Mouse (Mus musculus) cerebellum, postnatal 25 days (tissue): ENCODE data around the gene Tfcp2.

Experiments
- DNase-seq, 2 experiments: peaks; one replicate each; pipeline ENCODE4 v3.0.0; 2021; ENCODE audit warnings: mixed read lengths in 2 of 2

Gene Tfcp2

DNA sequence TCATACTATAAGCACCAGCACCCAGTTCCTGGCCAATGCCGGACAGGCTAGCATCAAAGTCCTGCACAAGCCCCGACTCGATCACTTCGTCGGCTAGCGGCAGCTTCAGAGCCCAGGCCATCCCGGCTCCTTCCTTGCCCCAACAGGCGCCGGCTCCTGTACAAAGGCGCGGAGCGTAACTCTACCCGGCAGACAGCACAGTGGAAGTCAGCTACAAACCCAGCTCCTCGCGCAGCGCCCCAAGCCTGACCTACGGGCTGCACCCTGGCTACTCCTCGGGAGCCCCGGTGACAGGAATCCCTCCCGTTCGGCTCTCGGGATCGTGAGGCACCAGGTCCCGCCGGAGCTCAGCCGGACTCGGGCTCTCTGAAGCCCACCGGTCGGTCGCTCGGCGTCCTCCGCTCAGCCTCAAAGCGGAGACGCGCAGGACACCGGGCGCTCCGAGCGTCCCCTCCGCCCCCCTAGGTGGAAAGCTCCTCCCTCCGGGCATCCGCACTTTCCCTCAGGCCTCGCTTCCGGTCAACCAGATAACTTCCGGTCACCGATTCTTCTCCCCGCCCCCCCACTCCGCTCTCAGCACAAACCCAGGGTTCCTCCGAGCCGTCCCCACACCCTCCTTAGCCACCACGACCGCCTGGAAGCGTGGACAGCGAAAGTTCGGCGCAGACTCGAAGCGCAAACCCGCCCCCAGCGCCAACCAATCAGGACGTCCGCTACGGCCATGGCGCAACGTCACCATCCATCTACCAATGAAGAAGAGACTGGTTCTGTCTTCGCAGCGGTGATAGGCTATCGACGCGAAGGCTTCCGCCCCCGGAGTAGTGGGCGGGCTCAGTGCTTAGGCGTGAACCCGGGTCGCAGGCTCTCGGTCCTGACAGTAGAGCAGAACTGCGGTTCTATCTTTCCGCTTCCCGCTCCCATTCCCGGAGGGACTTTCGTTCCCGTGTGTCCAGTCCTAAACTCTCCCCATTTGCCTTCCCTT is at the start of gene Tfcp2:
TSS of gene Tfcp2 (minus strand) at position 683 of the 982 bp plus-strand sequence.
- peak; percentile 99 for DNase-seq

DNA sequence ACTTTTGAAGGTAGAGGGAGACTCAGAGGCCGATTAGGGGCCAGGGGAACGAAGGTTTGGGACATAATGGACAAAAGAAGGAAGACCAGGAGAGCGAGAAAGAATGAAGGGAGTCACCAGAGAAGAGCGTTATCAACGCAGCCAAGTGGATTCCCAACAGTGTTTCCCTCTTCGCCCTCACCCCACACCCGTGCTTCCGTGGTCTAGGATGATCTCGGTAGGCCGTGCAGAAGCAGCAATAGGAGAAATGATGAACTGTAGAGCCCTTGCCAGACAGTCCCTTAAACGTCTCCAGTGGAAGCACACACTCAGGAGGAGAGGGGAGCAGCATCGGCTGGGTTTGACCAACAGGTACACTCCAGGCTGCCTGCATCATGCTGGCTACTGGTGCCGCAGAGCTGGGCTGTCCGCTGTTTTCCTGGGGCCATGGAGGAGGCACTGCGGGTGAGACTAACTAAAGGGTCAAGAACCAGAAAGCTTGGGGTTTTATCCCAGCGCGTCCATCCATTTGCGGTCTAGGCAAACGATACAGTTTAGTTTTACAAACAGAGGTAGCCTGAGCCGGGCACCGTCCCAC is 49.0 kb upstream of the Tfcp2 start:
- peak in 1 of 2 experiments; percentile 26 for DNase-seq

DNA sequence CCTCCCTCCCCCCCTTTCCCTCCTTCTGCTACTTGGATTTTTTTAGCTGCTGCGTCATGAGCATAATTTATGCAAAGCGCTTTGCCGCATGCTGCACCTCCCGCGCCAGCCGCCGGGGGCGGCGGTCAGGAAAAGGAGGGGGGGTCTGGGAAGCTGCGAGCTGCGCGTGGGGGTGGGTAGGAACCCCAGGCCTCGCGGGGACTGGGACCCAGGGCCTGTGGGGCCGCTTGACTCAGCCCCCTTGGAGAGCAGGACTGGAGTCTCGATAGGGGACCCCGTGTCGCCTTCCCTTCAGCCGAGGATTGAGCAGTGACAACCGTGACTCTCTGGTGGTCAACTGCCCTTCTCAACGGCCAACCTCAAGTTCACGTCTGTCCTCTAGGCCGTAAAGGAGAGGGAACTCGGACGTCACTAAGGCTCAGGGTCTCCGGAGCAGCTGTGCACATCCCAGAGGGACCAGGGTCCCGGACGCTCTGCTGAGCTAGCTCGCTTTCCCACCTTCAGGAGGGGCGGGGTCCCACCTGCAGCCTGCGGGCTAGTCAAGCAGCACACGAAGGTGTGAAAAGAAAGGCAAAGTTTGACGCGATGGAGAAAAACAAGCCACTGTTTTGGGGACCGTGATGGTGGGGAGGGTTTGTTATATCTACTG is 48.4 kb upstream of the Tfcp2 start:
- DNase-seq, result peak; percentile 70 to 80

DNA sequence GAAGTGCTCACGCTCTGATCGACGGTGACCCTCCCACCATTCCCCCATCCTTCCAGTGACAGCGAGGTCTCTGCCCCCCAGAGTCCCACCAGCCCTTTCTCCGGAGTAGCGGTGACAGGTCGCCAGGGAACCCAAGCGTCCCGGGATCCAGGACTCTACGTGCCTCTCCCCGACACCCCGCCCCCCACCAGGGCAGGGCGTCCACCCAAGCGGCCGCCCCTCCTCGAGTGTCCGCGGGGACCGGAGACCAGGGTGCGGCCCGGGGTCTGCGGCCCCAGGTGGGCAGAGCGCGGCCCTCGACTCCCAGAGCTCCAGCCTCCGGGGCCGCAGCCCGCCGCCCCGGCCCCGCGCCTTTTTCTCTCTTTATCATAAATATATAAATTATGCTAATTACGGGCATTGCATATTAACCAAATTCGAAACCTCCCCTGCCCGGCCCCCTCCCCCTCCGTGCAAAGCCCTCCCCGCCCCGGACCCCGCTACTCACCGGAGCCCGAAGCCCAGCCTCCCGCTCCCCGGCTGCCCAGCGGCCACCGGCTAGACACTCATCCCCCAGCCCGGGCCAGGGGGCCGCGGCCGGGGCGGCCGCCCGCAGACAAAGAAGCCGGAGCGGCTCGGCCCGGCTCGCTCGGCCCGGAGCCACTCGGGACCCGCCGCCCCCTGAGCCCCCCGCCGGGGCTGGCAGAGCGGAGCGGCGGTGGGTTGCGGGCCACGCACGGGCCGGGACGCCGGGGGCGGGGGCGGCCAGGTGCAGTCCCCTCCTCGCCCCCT is 47.7 kb upstream of the Tfcp2 start, which contains the start of gene Pou6f1:
TSS of gene Pou6f1 (minus strand) at position 709 of the 771 bp plus-strand sequence.
- DNase-seq, result peak; percentile 62 to 74

DNA sequence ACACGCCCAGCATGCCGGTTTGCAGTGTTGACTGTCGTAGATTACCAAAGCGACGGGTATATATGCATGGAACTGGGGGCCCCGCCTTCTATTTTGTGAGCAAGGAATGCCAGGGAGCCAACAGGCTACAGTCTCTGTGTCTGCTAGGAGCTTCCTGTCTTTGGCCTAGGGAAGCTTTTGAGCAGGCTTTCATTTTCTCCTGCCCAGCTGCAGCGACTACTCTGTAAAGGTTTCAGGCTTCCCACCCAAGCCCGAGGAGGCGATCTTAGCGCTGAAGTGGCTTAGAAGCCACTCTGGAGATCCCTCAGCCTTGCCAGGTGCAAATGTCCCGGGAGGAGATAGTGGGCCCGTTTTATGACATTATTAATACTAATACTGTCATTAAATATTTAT is 47.1 kb upstream of the Tfcp2 start:
- DNase-seq, result peak; percentile 56 to 60

DNA sequence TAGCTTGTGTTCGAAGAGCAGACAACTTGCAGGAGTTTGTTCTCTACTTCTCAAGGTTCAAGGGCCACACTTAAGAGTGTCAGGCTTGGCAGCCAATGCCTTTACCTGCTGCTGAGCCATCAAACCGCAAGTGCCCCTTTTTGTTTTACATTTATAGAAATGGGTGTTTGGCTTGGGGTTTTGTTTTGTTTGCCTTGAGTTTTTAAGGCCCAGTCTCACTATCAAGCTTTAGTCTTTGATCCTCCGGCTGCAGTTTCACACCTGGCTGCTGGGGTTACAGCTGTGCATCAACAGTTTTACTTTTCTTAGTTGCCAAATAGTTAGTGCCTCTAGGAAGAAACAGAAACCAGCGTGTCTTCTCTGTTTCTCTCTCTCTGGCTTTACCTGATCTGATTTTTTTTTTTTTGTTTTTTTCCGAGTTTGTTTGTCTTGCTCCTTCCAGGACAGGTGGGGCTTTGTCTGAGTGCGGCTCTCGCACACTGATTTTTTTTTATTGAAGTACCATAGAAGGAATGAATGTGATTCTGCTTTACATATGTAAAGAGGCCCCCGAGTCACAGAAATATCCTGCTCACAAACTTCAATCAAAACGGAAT is 46.6 kb upstream of the Tfcp2 start:
- no peak for DNase-seq

DNA sequence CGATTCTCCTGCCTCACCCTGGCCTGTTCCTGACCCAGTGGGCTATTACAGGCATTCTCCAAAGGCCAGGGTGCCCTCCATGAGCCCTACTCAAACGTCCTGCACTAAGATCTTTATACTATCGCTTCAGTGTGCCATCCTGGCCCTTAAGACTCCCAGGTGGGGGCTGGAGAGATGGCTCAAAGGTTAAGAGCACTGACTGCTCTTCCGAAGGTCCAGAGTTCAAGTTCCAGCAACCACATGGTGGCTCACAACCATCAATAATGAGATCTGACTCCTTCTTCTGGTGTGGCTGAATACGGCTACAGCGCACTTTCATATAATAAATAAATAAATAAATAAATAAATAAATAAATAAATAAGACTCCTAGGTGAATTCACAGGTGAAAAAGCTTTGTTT is 41.0 kb upstream of the Tfcp2 start:
- DNase-seq, result no peak

DNA sequence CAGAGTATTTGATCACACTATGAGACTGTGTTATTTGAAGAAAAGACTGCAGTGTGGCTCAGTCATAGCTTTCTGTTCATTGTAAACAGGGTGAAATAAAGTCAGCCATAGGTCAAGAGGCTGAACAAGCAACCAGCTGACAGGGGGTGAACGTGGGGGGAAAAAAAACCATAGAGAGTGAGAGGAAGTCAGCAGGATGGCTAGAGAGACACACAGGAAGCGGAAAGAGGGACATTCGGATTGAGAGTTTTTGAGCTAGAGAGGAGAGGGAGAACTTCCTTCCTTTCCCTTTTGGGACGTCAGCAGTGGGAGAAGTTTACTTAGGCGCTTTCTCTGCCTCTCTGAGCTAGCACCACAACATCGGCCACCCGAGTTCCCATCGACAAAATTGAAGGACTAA is 38.6 kb upstream of the Tfcp2 start:
- DNase-seq, result no peak

DNA sequence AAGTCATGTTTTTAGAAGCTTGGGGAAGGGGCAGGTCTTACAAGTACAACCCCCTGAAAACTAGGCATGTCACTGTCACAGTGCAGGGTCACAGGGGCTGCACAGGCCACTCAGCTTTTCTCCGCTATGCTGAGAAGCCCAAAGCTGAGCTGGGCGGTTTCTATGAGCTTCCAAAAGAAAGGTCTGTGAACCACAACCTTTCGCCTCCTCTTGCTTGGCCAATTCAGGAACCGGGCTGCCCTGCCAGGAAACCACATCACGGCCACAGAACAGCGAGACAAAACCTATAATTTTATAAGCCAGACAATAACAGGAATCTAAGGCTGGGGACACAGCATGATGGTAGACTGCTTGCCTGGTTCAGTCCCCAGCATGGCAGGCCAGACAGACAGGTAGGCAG is 36.5 kb upstream of the Tfcp2 start:
- DNase-seq, result no peak

DNA sequence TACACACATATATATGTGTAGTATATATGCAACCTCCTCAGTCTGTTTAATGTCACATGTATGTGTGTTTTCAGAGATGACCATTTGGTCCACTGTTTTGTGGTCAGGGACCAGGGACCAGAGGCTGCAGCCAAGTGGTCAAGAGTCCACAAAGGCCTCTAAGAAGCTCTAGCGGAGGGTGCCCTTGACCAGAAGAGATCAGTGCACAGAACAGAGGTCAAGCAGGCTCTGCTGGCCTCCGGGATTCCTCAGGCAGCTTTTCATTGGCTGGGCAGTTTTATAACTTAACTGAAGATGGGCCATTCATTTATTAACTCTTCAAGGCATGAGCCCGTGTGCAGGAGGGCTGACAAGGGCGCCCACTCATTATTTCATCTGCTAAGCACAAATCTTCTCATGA is 35.4 kb upstream of the Tfcp2 start:
- DNase-seq, result no peak

DNA sequence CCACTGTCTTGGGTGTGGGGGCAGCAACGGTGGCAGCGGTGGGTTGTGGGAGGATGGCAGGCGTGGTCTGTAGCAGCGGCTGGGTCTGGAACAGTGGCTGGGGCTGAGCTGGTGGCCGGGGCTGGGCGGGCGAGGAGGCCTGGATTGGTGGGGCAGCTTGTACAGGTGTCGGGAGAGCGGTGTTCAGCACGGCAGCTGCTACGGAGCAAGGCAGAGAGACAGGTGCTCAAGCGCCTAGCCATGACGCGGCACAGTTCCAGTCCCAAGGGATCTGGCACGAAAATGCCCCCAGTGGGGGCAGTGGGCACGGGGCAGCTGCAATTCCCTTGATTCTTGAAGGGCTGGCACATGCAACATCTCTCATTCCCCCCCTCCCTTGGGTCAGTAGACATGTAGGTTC is 34.1 kb upstream of the Tfcp2 start:
- no peak for DNase-seq

DNA sequence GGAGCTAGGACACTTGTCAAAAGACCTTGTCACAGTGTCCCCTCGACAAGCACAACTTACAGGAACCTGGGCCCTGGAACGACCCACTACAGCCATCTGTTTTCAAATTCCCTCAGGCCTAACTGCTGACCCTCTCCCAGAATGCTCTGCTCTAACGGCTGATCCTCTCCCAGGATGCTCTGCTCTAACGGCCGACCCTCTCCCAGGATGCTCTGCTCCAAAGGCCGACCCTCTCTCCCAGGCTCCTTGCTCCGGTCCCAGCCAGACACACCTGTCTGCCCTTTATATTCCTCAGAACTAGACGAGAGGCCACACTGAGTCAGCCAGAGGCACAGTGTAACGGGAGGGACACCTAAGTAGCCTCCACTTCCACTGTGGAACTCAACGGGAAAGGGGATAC is 28.3 kb upstream of the Tfcp2 start:
- DNase-seq, result no peak

DNA sequence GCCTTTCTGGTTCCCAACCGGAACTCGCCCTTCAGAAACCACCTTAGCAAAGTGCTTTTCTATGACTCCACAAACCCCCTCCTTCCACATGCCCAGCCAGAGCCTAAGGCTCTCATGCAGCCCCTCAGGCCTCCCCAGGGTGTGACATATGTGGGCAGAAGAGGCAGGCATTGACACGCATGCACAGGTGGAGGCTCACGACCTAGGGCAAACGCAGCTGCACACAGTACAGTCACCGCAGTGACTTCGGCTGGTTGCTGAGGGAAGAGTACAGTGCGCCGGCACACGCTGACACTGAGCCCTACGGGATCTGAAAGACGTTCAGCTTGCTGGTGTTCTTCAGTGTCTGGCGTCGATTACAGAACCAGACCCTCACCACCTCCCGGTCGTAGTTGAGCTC is 26.2 kb upstream of the Tfcp2 start:
- no peak for DNase-seq

DNA sequence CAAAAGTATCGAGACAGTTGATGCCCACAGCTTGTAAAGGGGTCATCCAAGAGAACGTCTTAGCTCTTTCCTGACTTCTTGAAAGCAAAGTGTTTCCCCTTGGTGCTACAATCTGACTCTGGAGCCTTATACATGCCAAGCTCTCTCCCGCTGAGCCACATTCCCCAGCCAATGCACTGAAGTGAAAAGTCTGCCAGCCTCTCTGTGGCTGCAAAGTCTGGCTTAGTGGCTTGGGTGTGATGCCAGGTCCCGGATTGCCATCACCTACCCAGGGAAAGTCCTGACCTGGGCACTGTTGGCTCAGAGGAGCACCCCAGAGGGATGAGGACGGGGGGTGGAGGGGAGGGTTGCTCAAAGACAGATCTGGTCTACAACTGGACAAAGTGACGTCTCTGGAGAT is 25.0 kb upstream of the Tfcp2 start:
- DNase-seq, result peak; percentile 28 to 51

DNA sequence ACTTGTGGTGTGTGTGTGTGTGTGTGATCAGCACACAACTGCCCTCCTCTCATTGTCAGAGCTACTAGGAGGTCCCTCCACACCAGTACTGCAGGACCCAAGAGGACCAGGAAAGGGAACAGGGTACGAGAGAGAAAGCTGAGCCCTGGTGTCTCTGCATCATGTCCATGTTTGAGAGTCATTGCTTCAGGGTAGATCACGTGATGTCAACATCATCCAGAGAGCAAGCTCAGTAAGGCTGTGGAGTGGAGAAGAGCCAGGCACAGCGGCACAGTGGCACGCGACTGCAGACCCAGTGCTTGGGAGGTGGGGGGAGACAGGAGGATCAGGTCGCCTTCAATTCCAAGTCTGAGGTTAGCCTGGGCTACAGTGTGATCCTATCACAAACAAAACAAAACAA is 24.6 kb upstream of the Tfcp2 start:
- no peak for DNase-seq

DNA sequence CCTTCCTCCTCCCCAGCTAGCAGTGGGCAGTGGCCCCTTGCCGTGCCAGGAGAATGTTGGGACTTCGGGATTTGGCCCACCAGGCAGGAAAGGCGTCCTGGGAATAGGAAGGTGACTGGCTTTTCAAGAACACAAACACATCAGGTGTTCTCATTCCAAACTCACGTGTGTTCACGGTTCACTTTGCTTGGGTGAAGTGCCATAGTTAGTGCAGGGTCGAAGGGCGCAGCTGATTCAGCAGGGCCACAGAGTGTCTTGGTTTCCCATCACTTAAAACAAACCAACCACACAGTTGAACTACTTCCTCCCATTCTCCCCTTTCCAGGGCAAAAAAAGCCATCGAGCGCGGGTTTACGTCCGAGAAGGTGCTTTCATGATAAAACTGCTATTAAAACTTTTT is 23.6 kb upstream of the Tfcp2 start:
- no peak for DNase-seq

DNA sequence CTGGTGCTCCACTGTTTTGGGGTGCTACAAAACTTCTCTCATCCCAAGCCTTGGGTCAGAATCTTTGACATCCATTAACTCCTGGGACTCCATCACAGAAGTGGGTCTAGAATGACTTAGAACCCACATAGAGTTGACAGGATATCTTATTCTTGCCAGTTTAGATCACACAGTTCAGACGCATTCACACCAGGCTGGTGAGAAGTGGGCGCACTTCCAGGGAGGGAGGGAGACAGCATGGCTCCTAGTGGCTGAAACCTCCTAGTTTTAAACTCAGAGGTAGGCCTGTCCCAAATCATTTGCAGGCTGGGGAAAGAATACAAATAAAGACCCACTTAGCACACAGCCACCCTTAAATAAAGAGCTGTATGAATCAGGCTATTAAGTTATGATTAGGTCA is 22.6 kb upstream of the Tfcp2 start:
- peak in 1 of 2 experiments; percentile 54 for DNase-seq

DNA sequence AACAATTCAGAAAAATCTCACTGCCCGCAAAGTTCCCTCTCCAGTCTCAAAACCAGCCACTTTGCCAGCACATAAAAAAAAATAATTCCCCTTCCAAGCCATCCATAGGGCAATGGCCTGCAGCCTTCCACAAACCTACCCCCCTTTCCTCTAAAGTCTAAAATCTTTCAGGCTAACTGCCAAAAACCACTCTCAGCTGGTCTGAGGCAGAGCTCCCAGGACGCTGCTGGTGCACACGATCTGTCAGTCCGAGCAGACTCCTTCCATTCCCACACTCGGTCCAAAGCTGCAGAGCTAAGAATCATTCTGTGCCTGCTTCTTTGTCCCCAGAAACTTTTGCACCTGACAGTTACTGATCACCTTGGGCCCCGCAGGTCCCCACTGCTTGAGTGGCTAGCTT is 22.1 kb upstream of the Tfcp2 start:
- DNase-seq, result no peak

DNA sequence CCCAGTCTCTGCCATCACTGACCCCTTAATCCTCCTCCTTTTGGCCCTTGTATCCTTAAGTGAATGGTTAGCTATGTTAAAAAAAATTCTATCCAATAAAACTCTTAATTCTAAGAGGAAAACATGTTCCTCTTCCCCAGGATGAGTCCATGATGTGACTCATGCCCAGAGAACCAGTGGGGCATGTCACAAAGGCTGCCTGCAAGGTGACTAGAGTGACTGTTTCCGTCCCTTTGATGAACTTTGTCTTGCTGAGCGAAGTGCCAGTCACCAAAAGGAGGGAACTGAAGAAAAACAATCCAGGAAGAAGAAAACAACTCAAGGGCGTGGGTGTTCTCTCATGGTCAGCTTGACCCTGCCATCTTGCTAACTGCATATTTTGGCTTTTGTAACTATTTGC is 17.4 kb upstream of the Tfcp2 start:
- no peak for DNase-seq

DNA sequence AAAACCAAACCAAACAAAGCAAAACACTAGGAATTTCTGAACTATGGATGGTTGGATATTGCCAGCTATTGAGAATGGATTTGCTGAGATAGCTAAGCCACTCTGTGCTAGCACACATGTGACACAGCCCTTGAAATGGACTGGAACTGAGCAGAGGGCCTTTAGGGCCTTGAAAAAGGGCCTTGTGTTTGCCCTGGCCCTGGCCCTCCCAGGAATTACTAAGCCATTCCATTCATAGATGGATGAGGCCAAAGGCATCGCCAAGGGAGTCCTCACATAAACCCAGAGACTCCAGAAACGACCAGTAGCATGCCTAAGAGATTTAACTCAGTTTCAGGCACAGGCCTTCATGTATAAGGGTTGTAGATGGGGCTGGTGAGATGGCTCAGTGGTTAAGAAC is 14.7 kb upstream of the Tfcp2 start:
- DNase-seq, result no peak

DNA sequence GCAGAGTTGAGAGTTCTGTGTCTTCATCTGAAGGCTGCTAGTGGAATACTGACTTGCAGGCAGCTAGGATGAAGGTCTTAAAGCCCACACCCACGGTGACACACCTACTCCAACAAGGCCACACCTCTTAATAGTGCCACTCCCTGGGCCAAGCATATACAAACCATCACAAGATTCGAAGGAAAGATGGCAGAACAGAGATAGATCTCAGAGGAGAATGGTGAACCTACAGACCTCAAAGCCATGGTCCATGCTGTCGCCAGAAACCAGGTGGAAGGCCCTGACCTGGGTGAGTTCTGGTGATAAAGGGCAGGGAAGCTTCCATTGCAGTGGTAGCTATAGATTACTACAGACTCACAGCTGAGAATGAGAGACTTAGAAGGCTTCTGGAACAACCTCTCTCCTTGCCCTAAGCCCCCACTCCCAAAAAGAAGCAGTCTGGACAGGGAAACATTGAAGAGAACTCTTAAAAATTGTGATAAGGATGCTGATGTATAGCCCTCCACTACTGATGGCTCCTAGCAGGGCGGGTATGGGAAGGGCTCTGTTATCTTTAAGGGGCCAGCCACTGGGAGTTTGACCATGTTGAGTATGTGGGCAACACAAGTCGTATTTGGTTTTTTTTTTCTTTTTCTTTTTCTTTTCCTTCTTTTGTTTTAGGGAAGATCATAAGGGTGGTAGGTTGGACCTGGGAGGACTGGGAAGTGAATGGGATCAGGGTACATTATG is 6.1 kb upstream of the Tfcp2 start:
- no peak for DNase-seq

DNA sequence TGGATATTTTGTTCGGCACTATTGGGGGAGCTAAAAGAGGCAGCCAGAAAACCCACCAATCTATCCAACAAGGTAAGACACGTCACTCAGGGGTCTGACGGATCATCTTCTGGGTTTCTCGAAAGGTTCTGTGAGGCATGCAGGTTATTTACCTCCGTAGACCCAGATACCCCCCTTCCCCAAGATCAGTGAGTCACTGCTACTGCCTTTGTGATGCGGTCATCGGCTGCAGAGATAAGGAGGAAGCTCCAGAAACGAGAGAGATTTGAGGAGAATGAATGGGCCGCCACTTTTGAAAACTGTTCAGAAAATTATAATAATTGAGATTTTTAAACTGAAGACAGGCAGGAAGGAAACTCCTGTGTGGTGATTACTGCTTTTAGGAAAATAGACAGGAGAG is 4.6 kb upstream of the Tfcp2 start:
- DNase-seq, result no peak
